Mouse (Mus musculus) heart, adult 2 months (tissue): ENCODE results near the gene Gpm6a. TPM values are rescaled to one million over a fixed set of nuclear protein-coding genes. Genes with fewer than 3 reads are reported as not detected.

ENCODE experiments used
- DNase-seq, 2 experiments: peaks; one replicate each; pipeline ENCODE4 v3.0.0; 2021
- H3K27ac ChIP-seq: fragments of 200-600 bp; 2 replicates; pipeline ENCODE4 v1.8.1; 2022
- H3K27me3 ChIP-seq: fragments of 200-500 bp; 2 replicates; pipeline ENCODE4 v1.6.1; 2012; ENCODE audit warnings: mild to moderate bottlenecking, low read length, inconsistent platforms, mixed read lengths; ENCODE audit not compliant: control insufficient read depth, insufficient read depth
- H3K36me3 ChIP-seq: fragments of 200-500 bp; 2 replicates; pipeline ENCODE4 v1.6.1; 2012; ENCODE audit warnings: low read length, inconsistent platforms; ENCODE audit not compliant: control insufficient read depth, insufficient read depth
- H3K4me1 ChIP-seq: fragments of 200-500 bp; 2 replicates; pipeline ENCODE4 v1.6.1; 2011; ENCODE audit warnings: low read length; ENCODE audit not compliant: control insufficient read depth, insufficient read depth
- H3K4me3 ChIP-seq: fragments of 200-600 bp; 2 replicates; pipeline ENCODE4 v1.8.1; 2022
- H3K79me2 ChIP-seq: fragments of 200-500 bp; replicated peaks from 2 replicates; pipeline ENCODE4 v1.6.1; 2012; ENCODE audit warnings: mild to moderate bottlenecking, inconsistent platforms, low read length, moderate library complexity, mixed read lengths; ENCODE audit not compliant: control insufficient read depth, insufficient read depth
- H3K9ac ChIP-seq: fragments of 200-500 bp; 2 replicates; pipeline ENCODE4 v1.6.1; 2012; ENCODE audit warnings: low read depth, mild to moderate bottlenecking, control low read depth, inconsistent platforms, low read length, mixed read lengths
- CTCF ChIP-seq: fragments of 200-600 bp; IDR thresholded peaks from 2 replicates; pipeline ENCODE4 v1.8.1; 2022; ENCODE audit warnings: antibody characterized with exemption, mild to moderate bottlenecking, moderate library complexity
- EP300 ChIP-seq: fragments of 200-500 bp; IDR thresholded peaks from 2 replicates; pipeline ENCODE4 v1.6.1; 2011; ENCODE audit warnings: low read depth, low read length, control low read depth; ENCODE audit not compliant: insufficient read depth
- POLR2A ChIP-seq: fragments of 200-500 bp; IDR thresholded peaks from 2 replicates; pipeline ENCODE4 v1.6.1; 2011; ENCODE audit warnings: mild to moderate bottlenecking, low read depth, low read length, control low read depth; ENCODE audit not compliant: insufficient read depth
- WGBS: fragments of 180-500 bp; shearing (Covaris S2); methylation state at CpG from one replicate; pipeline ENCODE4 v1.1.7; 2018; 5-methylcytosine and 5-hydroxymethylcytosine counted together
- intact Hi-C: fragments of 180-260 bp; cut with DNase I; formaldehyde crosslinking; loops from one replicate; pipeline ENCODE4 v1.15.1; 2025
- polyA plus RNA-seq: library from polyadenylated mRNA; depleted of rRNA; stranded (reverse); fragments of >200 nt; gene quantifications from 2 replicates; pipeline ENCODE4 v1.2.3, GENCODE M21; 2012
- total RNA-seq, 2 experiments: library from RNA; stranded (reverse); gene quantifications; 2 replicates each; pipeline ENCODE4 v1.2.3; 2021

Gpm6a gene
- total and polyA plus RNA-seq, 3 experiments = 5.8 to 10.6 (median 9.0) TPM

DNA sequence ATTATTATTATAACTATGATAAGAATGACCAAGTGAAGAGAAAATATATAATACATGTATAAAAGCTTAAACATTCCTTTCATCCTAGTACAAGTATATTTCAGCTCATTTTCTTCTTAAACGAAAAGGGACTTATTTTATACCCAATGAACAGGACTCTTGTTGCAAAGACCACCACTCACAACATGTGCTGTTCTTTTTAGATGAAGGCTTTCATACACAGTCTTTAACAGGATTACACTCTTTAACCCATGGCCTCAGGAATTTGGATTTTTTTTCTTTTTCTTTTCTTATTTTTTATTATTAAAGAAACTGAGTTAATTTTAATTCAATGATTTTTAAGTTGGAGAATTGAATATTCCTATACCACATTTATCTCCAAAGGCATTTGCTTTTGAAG is 20.4 kb downstream of the Gpm6a start:
- H3K4me3 ChIP-seq = no peak overlapping the region
- no peak for DNase-seq
- H3K36me3 ChIP-seq = no peaks in the 10 kb centered on the region
- H3K79me2 ChIP-seq = no peaks in the 10 kb centered on the region
- WGBS = 81% methylated on average over 1 of the region's 1 CpGs
- intact Hi-C loops = no loop called here
- H3K9ac ChIP-seq = no peak overlapping the region
- H3K27me3 ChIP-seq = no peaks in the 10 kb centered on the region
- H3K4me1 ChIP-seq = no peaks in the 10 kb centered on the region
- H3K27ac ChIP-seq = no peak overlapping the region
- no peak for TF ChIP-seq EP300

DNA sequence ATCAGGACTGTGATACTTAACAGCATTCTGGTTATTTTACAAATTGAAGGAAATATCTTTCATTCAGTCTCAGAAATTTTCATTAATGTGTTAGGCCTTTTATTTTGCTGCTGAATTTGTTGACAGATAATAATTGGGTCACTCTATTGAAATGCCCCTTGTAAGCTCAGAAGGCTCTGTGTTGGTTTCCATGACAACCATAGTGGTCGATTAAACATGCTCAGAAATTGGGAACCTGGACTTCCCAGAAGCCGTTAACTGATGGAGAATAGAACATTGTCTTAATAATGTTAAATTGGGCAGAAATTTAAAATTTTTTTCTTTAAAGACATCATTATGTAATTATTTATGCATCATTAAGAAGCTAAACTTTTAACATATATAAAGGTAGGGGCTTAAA is 20.9 kb downstream of the Gpm6a start:
- Histone ChIP-seq H3K27me3 (no peaks in the 10 kb centered on the region), H3K4me3 (no peak overlapping the region), H3K9ac (no peak overlapping the region), H3K4me1 (no peaks in the 10 kb centered on the region), H3K79me2 (no peaks in the 10 kb centered on the region), H3K36me3 (no peaks in the 10 kb centered on the region), H3K27ac (no peak overlapping the region)
- no peak for DNase-seq
- TF ChIP-seq CTCF (no peak), POLR2A (no peak), EP300 (no peak)
- WGBS = 63% methylated on average over 2 of the region's 2 CpGs
- intact Hi-C loops = no loop called here

DNA sequence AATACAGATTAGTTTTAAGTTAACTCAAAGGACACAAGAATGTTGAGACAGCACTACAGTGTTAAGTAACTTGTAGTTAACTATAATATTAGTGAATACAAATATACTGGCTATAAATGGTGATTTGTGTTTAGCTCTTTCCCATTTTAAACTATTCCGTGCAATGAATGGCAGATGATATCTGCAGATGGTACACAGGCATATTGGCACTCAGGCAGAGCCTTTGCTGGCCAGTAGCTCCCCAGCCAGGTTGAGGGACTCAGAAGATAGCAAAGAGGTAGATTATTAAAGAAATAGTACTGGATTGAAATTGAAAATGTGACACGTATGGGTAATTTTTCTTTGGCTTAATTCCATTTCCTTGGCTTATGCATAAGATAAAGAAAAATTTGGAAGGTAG is 21.3 kb downstream of the Gpm6a start:
- intact Hi-C loops = no loop called here

DNA sequence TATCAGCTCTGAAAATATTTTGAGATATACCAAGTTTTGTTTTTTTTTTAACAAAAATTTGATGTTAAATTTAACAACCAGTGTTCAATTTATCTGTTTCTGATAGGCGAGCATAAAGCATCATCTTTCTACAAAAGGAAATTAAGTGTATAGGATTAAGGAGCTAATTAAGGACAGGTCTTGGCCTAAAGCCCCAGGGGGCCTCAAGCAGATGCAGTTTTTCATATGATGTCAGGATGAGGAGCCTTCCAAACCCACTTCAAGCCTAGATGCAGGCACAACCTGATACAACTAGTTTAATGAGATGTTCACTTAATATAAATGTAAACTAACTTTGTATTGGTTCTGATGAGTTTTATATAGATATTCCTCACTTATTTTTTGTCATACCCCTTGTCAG is 22.0 kb downstream of the Gpm6a start:
- Histone ChIP-seq H3K4me3 (no peak overlapping the region), H3K27me3 (no peaks in the 10 kb centered on the region), H3K79me2 (no peaks in the 10 kb centered on the region), H3K9ac (no peak overlapping the region), H3K36me3 (no peaks in the 10 kb centered on the region), H3K27ac (no peak overlapping the region), H3K4me1 (no peaks in the 10 kb centered on the region)
- intact Hi-C loops = no loop called here
- WGBS = 58% methylated on average over 1 of the region's 1 CpGs
- no peak for DNase-seq
- TF ChIP-seq POLR2A (no peak), CTCF (no peak), EP300 (no peak)

More for the DNA sequence above, 21.3 kb downstream of the Gpm6a start:
- H3K79me2 ChIP-seq = no peaks in the 10 kb centered on the region
- no peak overlapping the region for H3K4me3 ChIP-seq
- H3K27me3 ChIP-seq = no peaks in the 10 kb centered on the region
- H3K36me3 ChIP-seq = no peaks in the 10 kb centered on the region
- no peak for TF ChIP-seq POLR2A
- TF ChIP-seq CTCF = no peak
- TF ChIP-seq EP300 = no peak
- 82% methylated on average over 2 of the region's 2 CpGs for WGBS
- no peaks in the 10 kb centered on the region for H3K4me1 ChIP-seq
- no peak overlapping the region for H3K27ac ChIP-seq
- no peak for DNase-seq
- no peak overlapping the region for H3K9ac ChIP-seq

DNA sequence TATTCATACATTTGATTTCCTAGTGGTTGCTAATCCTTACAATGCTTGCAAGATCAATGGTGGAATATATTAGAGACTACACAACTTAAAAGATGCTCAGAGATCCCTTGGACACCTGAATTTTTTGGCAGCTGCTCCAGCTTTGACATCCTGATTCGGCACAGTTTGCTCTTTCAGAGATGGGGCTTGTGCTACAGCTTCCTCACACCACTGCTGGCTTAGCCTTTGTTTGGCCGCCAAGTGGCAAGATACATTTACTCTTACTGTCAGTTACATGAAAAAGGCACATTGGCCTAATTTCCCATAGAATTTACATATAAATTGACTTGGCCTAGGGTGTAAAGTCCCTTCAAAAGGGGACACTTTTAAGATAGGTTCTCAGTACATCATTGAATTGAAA is 32.1 kb downstream of the Gpm6a start:
- H3K27ac ChIP-seq = no peak overlapping the region
- TF ChIP-seq CTCF = no peak
- no peak for TF ChIP-seq POLR2A
- TF ChIP-seq EP300 = no peak
- H3K4me3 ChIP-seq = no peak overlapping the region
- no peak overlapping the region for H3K9ac ChIP-seq
- 68% methylated on average over 2 of the region's 2 CpGs for WGBS
- H3K79me2 ChIP-seq = no peaks in the 10 kb centered on the region
- H3K4me1 ChIP-seq = no peaks in the 10 kb centered on the region
- intact Hi-C loops = no loop called here
- H3K36me3 ChIP-seq = no peaks in the 10 kb centered on the region
- H3K27me3 ChIP-seq = no peaks in the 10 kb centered on the region
- DNase-seq = no peak

DNA sequence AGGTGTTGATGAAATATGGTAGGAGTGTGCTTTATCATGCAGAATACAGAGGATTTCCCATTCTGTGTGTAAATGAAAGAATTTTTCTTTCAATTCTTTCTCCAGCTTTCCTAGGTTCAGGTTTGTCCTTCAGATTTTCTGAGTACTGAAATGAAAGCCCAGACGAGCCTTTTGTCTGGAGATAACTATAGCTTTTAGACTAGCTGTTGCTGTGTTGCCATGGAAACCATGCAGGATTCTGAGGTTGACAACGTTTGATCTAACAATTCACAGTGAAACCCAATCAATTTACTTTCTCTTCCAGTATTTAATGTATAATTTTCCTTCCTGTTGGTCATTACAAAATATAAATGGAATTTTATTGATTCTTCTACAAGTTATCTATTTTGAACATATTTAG is 34.5 kb downstream of the Gpm6a start:
- no peak overlapping the region for H3K9ac ChIP-seq
- WGBS = 16% methylated on average over 2 of the region's 2 CpGs

More for the DNA sequence above, 34.5 kb downstream of the Gpm6a start:
- Histone ChIP-seq H3K4me3 (no peak overlapping the region), H3K27me3 (no peaks in the 10 kb centered on the region), H3K36me3 (no peaks in the 10 kb centered on the region), H3K27ac (no peak overlapping the region), H3K79me2 (no peaks in the 10 kb centered on the region), H3K4me1 (no peaks in the 10 kb centered on the region)
- TF ChIP-seq EP300 (no peak), CTCF (no peak), POLR2A (no peak)
- intact Hi-C loops = no loop called here
- DNase-seq = no peak
